Mouse (Mus musculus) liver, adult 2 months (tissue): ENCODE measurements at regions not wholly inside any gene's neighbourhood (a gene's known extent, or its start where the extent isn't known, plus 50 kb on each side); places are given as distances from the start of the nearest gene placed in this dataset.

Experiments
- CTCF ChIP-seq: fragments of 200-500 bp; IDR thresholded peaks from 2 replicates; pipeline ENCODE4 v1.5.1; 2011; ENCODE audit warnings: low read depth, low read length, control low read depth
- POLR2A ChIP-seq: fragments of 200-500 bp; IDR thresholded peaks from 2 replicates; pipeline ENCODE4 v1.6.1; 2011; ENCODE audit warnings: low read length, control low read depth; ENCODE audit not compliant: insufficient read depth; ENCODE audit errors: extremely low read depth

DNA sequence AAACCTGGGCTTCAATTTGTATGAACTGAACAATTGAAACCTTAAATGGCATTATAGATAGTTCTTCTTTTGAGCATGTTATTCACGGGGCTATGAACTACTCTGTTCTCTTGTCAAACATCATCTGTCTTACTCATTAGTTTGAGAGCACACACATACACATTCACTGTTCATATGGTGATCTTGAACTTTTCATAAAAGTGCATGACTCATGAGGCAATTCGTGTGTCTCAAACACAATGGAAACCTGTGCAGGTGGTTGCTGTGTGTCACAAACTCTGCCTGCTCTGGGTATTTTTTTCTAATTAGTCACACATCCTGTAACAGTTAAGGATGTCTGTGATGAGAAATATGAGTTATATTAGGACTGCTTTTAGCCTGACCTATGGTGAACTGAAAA is 79.8 kb upstream of the Itprid2 start:
- TF ChIP-seq CTCF: no peak
- no peak for TF ChIP-seq POLR2A
